Mouse (Mus musculus): ENCODE measurements around the gene Fbln2. TPM values are rescaled to one million over a fixed set of nuclear protein-coding genes. Genes with fewer than 3 reads are reported as not detected.

Fbln2 gene
- polyA plus RNA-seq, 1 experiment from 2014 or later, result 27.4 TPM

DNA sequence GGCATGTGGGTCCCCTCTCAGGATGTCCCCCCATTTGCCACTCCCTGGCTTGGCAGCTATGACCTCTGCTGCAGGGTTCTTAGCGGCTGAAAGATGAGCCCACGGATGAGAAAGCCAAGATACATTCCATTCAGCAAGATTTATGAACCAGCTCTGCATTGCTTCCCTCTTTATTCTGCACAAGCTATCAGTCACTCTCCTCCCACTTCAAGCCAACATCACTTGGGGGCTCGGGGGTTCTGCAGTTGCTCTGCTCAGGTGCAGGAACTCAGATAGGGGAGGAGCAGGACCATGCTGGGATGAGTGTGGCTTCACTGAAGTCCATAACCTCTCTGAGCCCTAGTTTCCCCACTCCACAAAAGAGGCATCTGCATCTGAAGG, 48.7 kb downstream of the Fbln2 start:
- Histone ChIP-seq H3K4me1 (replicated peaks) (peaks cover 32% of the 10 kb centered on the region), H3K4me3 (no peak overlapping the region), H3K9me3 (no peaks in the 10 kb centered on the region), H3K4me2 (no peak overlapping the region), H3K36me3 (no peaks in the 10 kb centered on the region; the same call in 1 of the 2 replicates), H3K9ac (no peak overlapping the region), H3K27ac (no peak overlapping the region), H3K27me3 (no peaks in the 10 kb centered on the region)
- ATAC-seq (ENCODE audit: low FRiP score), result no peak
- 30% methylated on average over 3 of the region's 3 CpGs for WGBS

DNA sequence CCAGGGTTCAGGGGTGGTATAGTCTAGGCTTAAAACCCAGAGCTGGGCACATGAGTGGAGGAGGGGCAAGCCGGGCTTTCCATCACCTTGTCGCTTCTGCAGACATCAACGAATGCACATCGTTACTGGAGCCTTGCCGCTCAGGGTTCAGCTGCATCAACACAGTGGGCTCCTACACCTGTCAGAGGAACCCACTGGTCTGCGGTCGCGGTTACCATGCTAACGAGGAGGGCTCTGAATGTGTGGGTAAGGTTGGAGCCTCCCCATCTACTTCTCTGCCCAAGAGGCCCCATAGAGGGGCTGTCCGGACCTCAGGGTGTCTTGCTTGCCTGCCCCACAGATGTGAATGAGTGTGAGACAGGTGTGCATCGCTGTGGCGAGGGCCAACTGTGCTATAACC, 53.4 kb downstream of the Fbln2 start:
- 73% methylated on average over 12 of the region's 12 CpGs for WGBS
- Histone ChIP-seq H3K9ac (no peak overlapping the region), H3K4me2 (no peak overlapping the region), H3K4me1 (replicated peaks) (peaks cover 23% of the 10 kb centered on the region), H3K9me3 (no peaks in the 10 kb centered on the region), H3K4me3 (no peak overlapping the region), H3K36me3 (no peaks in the 10 kb centered on the region), H3K27me3 (no peaks in the 10 kb centered on the region), H3K27ac (0 out of 2 replicates have a peak overlapping the region, but pooled peaks have one; percentile 14)
- ATAC-seq (ENCODE audit: low FRiP score), result no peak

DNA sequence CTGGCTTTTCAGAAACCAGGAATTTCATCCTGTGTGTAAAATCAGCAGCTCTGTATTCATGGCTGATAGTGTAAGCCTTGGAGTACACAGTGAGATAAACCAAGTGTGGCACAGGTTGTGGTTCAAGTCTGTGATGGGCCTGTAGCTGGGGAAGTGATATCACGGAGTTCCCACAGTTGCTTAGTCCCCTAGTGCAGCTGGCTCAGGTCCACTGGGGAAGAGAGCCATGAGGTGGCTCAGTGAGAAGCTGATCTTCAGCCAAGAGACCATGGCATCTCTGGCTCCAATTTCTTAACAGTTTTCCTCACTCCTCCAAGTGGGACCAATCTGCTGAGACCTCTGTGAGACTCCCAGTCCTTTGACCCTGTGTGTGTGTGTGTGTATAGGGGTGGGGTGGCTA, 54.4 kb downstream of the Fbln2 start:
- Histone ChIP-seq H3K36me3 (no peaks in the 10 kb centered on the region), H3K9me3 (no peaks in the 10 kb centered on the region), H3K9ac (no peak overlapping the region), H3K4me1 (replicated peaks) (peaks cover 12% of the 10 kb centered on the region), H3K27ac (peak overlapping the region; percentile 14; the same call in 1 of the 2 replicates), H3K4me3 (no peak overlapping the region), H3K27me3 (no peaks in the 10 kb centered on the region), H3K4me2 (no peak overlapping the region)
- WGBS, result 79% methylated on average over 1 of the region's 1 CpGs
- no peak for ATAC-seq (ENCODE audit: low FRiP score)

DNA sequence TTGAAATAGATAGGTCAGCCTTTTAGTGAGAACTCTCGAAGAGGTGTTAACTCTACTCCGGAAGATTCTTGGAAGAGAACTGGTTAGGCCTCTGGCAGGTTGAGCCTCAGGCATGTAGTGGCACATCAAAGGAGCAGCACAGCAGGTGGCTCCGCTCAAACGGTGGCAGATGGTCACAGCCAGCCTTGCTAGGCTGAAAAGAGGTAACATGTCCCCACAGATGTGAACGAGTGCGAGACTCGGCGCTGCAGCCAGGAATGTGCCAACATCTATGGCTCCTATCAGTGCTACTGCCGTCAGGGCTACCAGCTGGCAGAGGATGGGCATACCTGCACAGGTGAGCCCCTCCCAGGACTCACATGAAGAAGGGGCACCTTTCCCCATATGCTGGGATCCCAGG, 56.1 kb downstream of the Fbln2 start:
- ATAC-seq (ENCODE audit: low FRiP score), result no peak
- Histone ChIP-seq H3K9ac (no peak overlapping the region), H3K4me2 (no peak overlapping the region), H3K9me3 (no peaks in the 10 kb centered on the region), H3K4me1 (replicated peaks) (peaks cover 8% of the 10 kb centered on the region), H3K27me3 (no peaks in the 10 kb centered on the region), H3K4me3 (no peak overlapping the region), H3K36me3 (no peaks in the 10 kb centered on the region), H3K27ac (no peak overlapping the region)
- WGBS, result 59% methylated on average over 9 of the region's 9 CpGs

DNA sequence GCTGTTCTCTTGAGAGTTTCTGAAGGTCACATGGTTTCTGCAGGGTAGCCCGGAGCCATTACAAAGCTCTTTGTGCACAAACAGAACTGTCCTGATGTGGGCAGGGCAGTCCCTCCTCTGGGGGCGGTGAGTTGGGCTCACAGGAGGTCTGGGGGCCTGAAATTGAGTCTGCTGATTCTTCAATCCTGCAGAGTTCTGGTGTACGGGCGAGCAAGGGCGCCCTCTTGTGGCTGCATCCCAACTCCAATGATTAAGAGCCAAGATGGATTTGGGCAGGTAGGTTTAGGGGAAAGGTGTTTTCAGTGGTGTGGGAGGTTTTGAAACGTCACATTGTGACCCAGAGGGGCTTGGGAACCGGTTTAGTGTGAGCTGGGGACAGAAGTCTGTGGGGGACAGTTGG, 65.3 kb downstream of the Fbln2 start:
- Histone ChIP-seq H3K4me1 (replicated peaks) (peaks cover 3% of the 10 kb centered on the region; the same call in 1 of the 2 replicates), H3K27me3 (0 out of 2 replicates have a peak, but pooled peaks cover 9% of the 10 kb centered on the region), H3K4me3 (no peak overlapping the region), H3K9me3 (no peaks in the 10 kb centered on the region), H3K36me3 (no peaks in the 10 kb centered on the region), H3K27ac (no peak overlapping the region), H3K4me2 (no peak overlapping the region), H3K9ac (no peak overlapping the region)
- ATAC-seq (ENCODE audit: low FRiP score), result no peak
- 2% methylated on average over 7 of the region's 7 CpGs for WGBS

DNA sequence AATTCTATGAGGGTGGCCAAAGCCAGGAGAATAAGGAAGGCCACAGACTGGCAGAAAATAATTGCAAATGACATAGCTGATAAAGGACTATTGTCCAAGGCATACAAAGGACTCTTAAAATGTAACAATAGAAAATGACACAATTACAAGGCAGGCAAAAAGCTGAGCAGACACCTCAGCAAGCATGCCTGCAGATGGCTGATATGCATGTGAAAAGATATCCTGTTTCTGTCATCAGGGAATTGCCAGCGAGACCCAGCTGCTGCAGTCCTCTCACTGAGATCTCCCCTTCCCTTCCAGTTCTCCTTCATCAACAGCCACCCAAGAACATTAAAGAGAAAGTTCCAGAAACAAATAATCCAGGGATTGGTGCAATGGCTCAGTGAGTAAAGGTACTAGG, 66.0 kb downstream of the Fbln2 start:
- Histone ChIP-seq H3K4me1 (replicated peaks) (peaks cover 3% of the 10 kb centered on the region; the same call in 1 of the 2 replicates), H3K4me2 (no peak overlapping the region), H3K27ac (no peak overlapping the region), H3K9ac (no peak overlapping the region; the same call in 1 of the 2 replicates), H3K27me3 (peaks cover 14% of the 10 kb centered on the region; the same call in 1 of the 2 replicates), H3K36me3 (no peaks in the 10 kb centered on the region), H3K9me3 (no peaks in the 10 kb centered on the region), H3K4me3 (no peak overlapping the region)
- ATAC-seq (ENCODE audit: low FRiP score), result no peak
- WGBS, result 14% methylated on average over 1 of the region's 1 CpGs

DNA sequence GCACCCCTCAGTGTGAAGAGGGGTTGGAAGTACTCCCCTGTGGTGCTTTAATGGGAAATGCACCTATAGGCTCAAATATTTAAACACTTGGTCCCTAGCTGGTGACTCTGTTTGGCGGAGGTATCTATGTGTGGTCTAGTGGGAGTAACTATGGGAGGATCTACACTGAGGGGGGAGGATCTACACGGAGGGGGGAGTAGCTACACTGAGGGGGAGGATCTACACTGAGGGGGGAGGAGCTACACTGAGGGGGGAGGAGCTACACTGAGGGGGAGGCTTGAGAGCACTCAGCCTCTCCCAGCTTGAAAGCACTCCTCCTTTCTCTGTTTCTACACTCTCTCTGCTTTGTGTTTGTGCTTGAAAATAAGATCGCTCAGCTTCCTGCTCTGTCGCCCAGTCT, 67.2 kb downstream of the Fbln2 start:
- peaks cover 8% of the 10 kb centered on the region for H3K4me1 ChIP-seq (replicated peaks)

DNA sequence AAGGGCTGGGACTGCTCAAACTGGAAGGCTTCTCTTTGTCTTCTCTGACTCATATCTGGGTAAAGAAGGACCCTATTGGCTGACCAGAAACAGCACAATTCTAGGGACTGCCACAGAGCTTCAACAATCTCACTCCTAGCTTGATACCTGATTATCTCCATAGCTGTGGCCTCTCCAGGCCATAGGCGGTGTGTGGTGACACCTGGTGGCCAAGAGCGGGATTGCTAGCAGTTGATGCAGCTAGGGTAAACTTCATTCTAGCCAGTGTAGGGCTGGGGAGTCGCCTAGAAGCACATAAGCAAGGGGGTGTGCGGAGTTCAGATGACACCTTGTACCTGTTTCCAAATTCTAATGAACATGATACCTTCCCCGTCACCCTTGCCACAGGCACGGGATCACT, 69.0 kb downstream of the Fbln2 start:
- ATAC-seq (ENCODE audit: low FRiP score), result peak; percentile 22; the same call in 1 of the 2 replicates
- Histone ChIP-seq H3K4me2 (no peak overlapping the region), H3K9me3 (no peaks in the 10 kb centered on the region), H3K4me3 (no peak overlapping the region), H3K9ac (no peak overlapping the region), H3K36me3 (no peaks in the 10 kb centered on the region), H3K27me3 (peaks cover 25% of the 10 kb centered on the region), H3K4me1 (replicated peaks) (peaks cover 25% of the 10 kb centered on the region), H3K27ac (no peak overlapping the region)
- WGBS, result 4% methylated on average over 6 of the region's 6 CpGs

More for the DNA sequence above, 67.2 kb downstream of the Fbln2 start:
- no peak overlapping the region for H3K9ac ChIP-seq
- no peak for ATAC-seq (ENCODE audit: low FRiP score)
- H3K4me2 ChIP-seq, result no peak overlapping the region
- no peaks in the 10 kb centered on the region for H3K36me3 ChIP-seq
- WGBS, result 39% methylated on average over 4 of the region's 4 CpGs
- H3K4me3 ChIP-seq, result no peak overlapping the region
- no peak overlapping the region for H3K27ac ChIP-seq
- H3K9me3 ChIP-seq, result no peaks in the 10 kb centered on the region
- peaks cover 19% of the 10 kb centered on the region; the same call in 1 of the 2 replicates for H3K27me3 ChIP-seq

DNA sequence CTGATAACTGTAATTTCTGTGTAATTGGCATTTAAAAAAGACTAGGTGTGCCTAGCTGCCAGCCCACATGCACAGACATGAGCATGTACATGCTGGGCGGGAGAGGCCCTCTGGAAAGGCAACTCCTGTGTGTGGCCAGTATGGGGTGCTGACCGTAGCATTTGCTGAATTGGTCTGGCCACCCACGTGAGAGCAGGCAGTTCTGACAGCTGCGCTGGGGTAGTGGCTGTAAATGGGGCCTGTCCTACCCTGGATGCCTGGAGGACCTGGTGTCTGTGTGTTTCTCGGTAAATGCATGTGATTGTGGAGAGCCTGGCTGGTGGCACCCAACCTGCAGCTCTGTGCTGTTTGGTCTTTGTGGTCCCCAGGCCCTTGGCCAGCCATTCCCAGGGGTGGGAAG, 69.5 kb downstream of the Fbln2 start:
- ATAC-seq (ENCODE audit: low FRiP score), result no peak
- no peak overlapping the region for H3K4me2 ChIP-seq
- H3K9me3 ChIP-seq, result no peaks in the 10 kb centered on the region
- WGBS, result 53% methylated on average over 5 of the region's 5 CpGs
- no peak overlapping the region for H3K27ac ChIP-seq
- no peaks in the 10 kb centered on the region for H3K36me3 ChIP-seq
- H3K9ac ChIP-seq, result no peak overlapping the region
- H3K27me3 ChIP-seq, result peaks cover 28% of the 10 kb centered on the region
- H3K4me3 ChIP-seq, result no peak overlapping the region
- peaks cover 30% of the 10 kb centered on the region for H3K4me1 ChIP-seq (replicated peaks)

DNA sequence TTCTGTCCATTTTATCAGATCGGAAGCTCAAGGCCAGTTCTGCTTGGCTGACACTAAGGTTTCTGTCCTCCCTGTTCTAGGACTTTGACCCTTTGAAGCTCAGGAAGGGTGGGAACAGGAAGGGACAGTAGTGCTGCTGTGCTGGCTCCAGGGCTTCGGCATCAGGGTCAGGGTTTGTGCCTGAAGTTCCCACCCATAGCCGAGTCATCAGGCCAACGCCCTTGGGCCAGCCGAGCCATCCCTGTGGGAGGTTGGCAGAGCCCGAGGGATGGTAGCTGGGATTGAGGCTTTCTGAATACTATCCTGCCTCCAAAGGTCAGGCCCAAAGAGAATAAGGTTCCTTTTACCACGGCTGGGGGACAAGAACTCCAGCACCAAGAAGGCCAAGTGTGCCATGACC, 70.8 kb downstream of the Fbln2 start:
- Histone ChIP-seq H3K27me3 (peaks cover 32% of the 10 kb centered on the region), H3K4me3 (no peak overlapping the region), H3K4me2 (no peak overlapping the region), H3K9ac (no peak overlapping the region), H3K36me3 (no peaks in the 10 kb centered on the region), H3K9me3 (no peaks in the 10 kb centered on the region), H3K27ac (no peak overlapping the region), H3K4me1 (replicated peaks) (peaks cover 36% of the 10 kb centered on the region)
- no peak for ATAC-seq (ENCODE audit: low FRiP score)
- 78% methylated on average over 7 of the region's 7 CpGs for WGBS

DNA sequence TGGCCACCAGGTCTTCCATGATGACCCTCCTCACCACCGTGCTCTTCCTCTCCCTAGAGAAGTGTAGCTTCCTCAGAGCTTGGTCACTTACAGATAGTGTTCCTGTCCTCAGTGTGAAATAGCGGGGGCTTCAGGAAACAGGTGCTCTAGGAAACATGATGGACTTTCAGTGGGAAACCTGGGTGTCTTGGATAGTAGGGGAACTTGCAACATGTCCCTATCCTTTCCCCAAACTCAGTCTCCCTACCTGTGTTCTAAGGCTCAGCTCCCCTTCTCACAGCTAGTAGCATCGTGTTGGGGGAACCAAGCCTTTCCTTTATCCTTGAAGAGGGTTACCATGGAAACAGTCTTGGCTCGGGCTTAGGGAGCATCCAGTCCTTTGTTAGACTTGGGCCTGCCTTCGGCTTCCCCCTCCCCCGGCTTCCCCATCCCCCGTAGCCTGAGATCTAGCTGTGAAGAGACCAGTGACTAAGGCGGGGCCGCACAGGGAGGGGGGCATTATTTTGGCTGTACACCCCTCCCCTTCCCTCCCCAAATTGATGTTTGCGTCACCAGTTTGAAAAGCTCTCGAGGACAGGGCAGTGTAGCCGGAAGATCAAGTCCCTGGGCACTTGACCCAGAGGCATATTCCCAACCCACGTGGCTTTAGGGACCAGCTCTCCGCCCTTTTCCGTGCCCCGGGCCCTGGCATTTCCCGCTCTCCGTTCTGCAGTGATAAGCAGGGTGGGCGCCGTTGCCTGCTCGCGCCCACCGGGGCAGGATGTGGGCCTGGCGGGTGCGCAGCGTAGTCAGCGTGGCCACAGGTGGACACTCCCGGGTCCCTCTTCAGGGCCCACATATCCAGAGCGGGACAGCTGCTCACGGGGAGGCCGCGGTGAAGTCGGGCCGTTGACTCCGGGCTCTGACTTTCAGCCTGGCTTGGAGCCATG, 72.5 kb downstream of the Fbln2 start:
- peak overlapping the region; percentile 74 for H3K9ac ChIP-seq
- H3K36me3 ChIP-seq, result no peaks in the 10 kb centered on the region
- peaks cover 36% of the 10 kb centered on the region for H3K4me1 ChIP-seq (replicated peaks)
- peak overlapping the region; percentile 32 for H3K4me3 ChIP-seq
- peaks cover 39% of the 10 kb centered on the region for H3K27me3 ChIP-seq
- H3K4me2 ChIP-seq, result peak overlapping the region; percentile 66
- peak overlapping the region; percentile 82 for H3K27ac ChIP-seq
- ATAC-seq (ENCODE audit: low FRiP score), result peak; percentile 70
- no peaks in the 10 kb centered on the region for H3K9me3 ChIP-seq
- 4% methylated on average over 32 of the region's 35 CpGs for WGBS

DNA sequence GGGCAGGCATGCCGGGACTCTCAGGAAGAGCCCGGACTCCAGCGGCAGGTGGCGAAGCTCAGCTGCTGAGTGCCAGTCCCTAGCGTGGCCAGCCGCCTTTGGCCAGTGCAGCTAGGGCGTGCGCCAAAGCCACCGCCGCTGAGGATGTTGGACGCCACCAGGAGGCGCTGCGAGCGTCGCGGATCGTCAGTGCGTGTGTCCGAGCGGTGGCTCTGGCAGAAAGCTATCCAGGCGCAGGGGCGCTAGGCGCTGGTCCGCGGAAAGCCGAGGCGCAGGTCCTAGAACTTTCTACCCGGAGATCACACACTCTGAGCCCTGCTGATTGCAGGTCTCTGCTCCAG, 73.2 kb downstream of the Fbln2 start:
- Histone ChIP-seq H3K36me3 (no peaks in the 10 kb centered on the region), H3K9me3 (no peaks in the 10 kb centered on the region), H3K27me3 (peaks cover 42% of the 10 kb centered on the region), H3K27ac (peak overlapping the region; percentile 82), H3K4me1 (replicated peaks) (peaks cover 36% of the 10 kb centered on the region), H3K9ac (peak overlapping the region; percentile 74), H3K4me3 (peak overlapping the region; percentile 32), H3K4me2 (peak overlapping the region; percentile 66)
- ATAC-seq (ENCODE audit: low FRiP score), result peak; percentile 69
- WGBS, result under 1% methylated on average over 28 of the region's 28 CpGs
